Mouse (Mus musculus): ENCODE data around the gene Aldh18a1.

GRCm38 (mm10) chr19:40509274-40509673 is 79.0 kb downstream of the Aldh18a1 start:
- TF ChIP-seq E2F4 (IDR thresholded peaks at IDR 0.05; ENCODE audit: insufficient read depth) (no peak), POLR2A (IDR thresholded peaks at IDR 0.05; ENCODE audit: insufficient read length, low read depth) (no peak), MAX (IDR thresholded peaks at IDR 0.05; ENCODE audit: low read depth) (no peak)
